Mouse (Mus musculus): ENCODE results near the gene Lhfpl5. TPM values are rescaled to one million over a fixed set of nuclear protein-coding genes. Genes with fewer than 3 reads are reported as not detected.

Lhfpl5 gene
- polyA plus RNA-seq, 1 experiment: not detected

DNA sequence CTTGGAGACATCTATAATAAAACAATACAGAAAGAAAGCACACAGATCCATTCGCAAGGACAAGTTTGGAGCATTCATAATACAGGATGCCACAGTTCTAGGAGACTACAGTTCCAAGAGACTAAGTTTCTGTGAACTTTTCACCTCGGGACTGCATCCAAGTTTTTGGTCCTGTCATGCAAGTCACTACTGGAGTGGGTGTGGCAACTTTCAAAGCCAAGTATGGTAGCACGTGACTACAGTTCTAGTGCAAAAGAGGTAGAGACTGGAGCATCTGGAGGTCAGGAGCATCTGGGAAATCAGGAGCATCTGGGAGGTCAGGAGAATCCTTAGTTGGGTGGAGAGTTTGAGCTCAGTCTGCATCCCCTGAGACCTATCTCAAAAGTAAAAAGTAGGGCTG lies 3.6 kb upstream of the Lhfpl5 start:
- TF ChIP-seq POLR2A (IDR thresholded peaks at IDR 0.05; ENCODE audit: borderline replicate concordance, low read depth, low read length) (no peak), CTCF (IDR thresholded peaks at IDR 0.05; ENCODE audit: low read depth, low read length) (no peak)
- Histone ChIP-seq H3K27ac (ENCODE audit: insufficient read depth, low read depth, low read length) (no peak overlapping the region), H3K4me3 (ENCODE audit: insufficient read depth, low read length) (no peak overlapping the region), H3K4me1 (ENCODE audit: control insufficient read depth, insufficient read depth, low read length) (no peaks in the 10 kb centered on the region)

DNA sequence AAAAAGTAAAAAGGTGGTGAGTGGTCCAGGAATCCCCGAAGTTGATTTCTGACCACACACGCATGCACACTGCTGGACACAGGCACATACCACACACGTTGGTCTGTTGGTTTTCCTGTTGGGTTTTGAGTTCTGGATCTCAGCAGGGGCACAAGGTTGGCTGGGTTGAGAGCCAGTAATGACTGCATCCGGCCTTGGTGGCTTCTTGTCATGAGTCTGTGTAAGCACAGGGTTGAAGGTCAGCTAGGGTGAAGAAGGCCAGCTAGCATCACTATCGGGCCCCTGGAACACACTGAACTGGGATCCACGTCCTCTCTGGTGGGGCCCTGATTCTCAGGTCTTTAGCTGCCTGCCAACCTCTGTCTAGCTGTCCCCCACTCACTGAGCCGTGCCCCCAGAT lies 2.9 kb upstream of the Lhfpl5 start:
- Histone ChIP-seq H3K4me3 (ENCODE audit: insufficient read depth, low read length) (no peak overlapping the region), H3K27ac (ENCODE audit: insufficient read depth, low read depth, low read length) (no peak overlapping the region), H3K4me1 (ENCODE audit: control insufficient read depth, insufficient read depth, low read length) (no peaks in the 10 kb centered on the region)
- TF ChIP-seq CTCF (IDR thresholded peaks at IDR 0.05; ENCODE audit: low read depth, low read length): no peak
- no peak for TF ChIP-seq POLR2A (IDR thresholded peaks at IDR 0.05; ENCODE audit: borderline replicate concordance, low read depth, low read length)

DNA sequence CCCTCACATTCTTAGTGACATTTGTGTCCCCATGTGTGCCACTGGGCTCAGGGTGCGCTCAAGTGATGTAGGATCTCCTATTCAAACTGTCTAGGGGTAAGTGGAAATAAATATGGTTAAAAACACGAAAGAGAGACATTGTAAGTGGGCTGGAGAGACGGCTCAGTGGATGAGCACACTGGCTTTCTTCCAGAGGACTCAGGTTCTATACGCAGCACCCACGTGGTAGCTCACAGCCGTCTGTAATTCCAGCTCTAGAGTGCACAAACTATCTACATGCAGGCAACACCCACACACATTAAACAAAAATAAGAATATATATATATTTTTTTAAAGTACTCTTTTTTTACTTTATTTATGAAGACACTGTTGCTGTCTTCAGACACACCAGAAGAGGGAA lies 2.5 kb upstream of the Lhfpl5 start:
- TF ChIP-seq CTCF (IDR thresholded peaks at IDR 0.05; ENCODE audit: low read depth, low read length): no peak
- H3K4me3 ChIP-seq (ENCODE audit: insufficient read depth, low read length): no peak overlapping the region
- H3K4me1 ChIP-seq (ENCODE audit: control insufficient read depth, insufficient read depth, low read length): no peaks in the 10 kb centered on the region
- no peak overlapping the region for H3K27ac ChIP-seq (ENCODE audit: insufficient read depth, low read depth, low read length)

DNA sequence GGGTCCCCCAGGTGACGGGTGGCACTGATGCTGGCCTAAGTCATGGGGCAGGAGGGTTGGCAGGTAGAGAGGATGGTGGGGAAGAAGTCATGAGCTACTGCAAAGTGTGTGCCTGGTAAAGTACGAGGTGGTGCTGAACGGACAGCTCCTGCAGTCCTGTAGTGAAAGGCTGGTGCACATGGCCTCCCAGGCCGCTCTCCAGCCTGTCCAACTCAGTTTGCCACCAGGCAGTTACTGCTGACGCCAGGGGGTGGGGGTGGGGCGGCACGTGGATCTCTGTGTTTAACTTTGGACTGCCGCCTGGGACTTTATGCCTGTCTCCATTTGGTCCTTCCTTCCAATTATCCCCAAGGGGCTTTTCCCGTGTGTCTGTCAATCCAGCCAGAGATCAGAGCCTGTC lies 5.0 kb downstream of the Lhfpl5 start:
- H3K4me3 ChIP-seq (ENCODE audit: insufficient read depth, low read length): no peak overlapping the region
- TF ChIP-seq POLR2A (IDR thresholded peaks at IDR 0.05; ENCODE audit: borderline replicate concordance, low read depth, low read length) (no peak), CTCF (IDR thresholded peaks at IDR 0.05; ENCODE audit: low read depth, low read length) (no peak)
- no peak overlapping the region for H3K27ac ChIP-seq (ENCODE audit: insufficient read depth, low read depth, low read length)
- no peaks in the 10 kb centered on the region for H3K4me1 ChIP-seq (ENCODE audit: control insufficient read depth, insufficient read depth, low read length)

DNA sequence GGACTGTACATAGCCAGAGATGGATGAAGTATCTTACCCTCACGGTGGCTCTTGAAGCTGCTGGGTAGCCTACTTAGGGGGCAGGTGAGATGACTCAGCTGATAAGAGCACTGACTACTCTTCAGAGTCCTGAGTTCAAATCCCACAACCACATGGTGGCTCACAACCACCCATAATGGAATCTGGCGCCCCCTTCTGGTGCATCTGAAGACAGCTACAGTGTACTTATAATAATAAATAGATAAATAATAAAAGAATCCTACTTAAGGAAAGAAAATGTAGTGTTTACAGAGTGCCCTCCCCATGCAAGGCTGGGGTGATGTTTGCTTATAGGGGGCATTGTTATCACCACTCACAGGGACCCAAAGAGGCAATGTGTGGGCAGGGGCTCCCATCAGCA lies 5.6 kb downstream of the Lhfpl5 start:
- no peak for TF ChIP-seq CTCF (IDR thresholded peaks at IDR 0.05; ENCODE audit: low read depth, low read length)
- no peak for TF ChIP-seq POLR2A (IDR thresholded peaks at IDR 0.05; ENCODE audit: borderline replicate concordance, low read depth, low read length)
- Histone ChIP-seq H3K4me3 (ENCODE audit: insufficient read depth, low read length) (no peak overlapping the region), H3K27ac (ENCODE audit: insufficient read depth, low read depth, low read length) (no peak overlapping the region), H3K4me1 (ENCODE audit: control insufficient read depth, insufficient read depth, low read length) (no peaks in the 10 kb centered on the region)

- no peak for TF ChIP-seq CTCF (IDR thresholded peaks at IDR 0.05; ENCODE audit: low read depth, low read length)
- TF ChIP-seq POLR2A (IDR thresholded peaks at IDR 0.05; ENCODE audit: borderline replicate concordance, low read depth, low read length): no peak
- H3K4me3 ChIP-seq (ENCODE audit: insufficient read depth, low read length): no peak overlapping the region
- no peak overlapping the region for H3K27ac ChIP-seq (ENCODE audit: insufficient read depth, low read depth, low read length)
- peaks cover 10% of the 10 kb centered on the region for H3K4me1 ChIP-seq (ENCODE audit: control insufficient read depth, insufficient read depth, low read length)
Observed at GRCm38 (mm10) chr17:28586509-28586908, 11.1 kb downstream of the Lhfpl5 start.

- TF ChIP-seq CTCF (IDR thresholded peaks at IDR 0.05; ENCODE audit: low read depth, low read length) (no peak), POLR2A (IDR thresholded peaks at IDR 0.05; ENCODE audit: borderline replicate concordance, low read depth, low read length) (no peak)
- H3K4me1 ChIP-seq (ENCODE audit: control insufficient read depth, insufficient read depth, low read length): peaks cover 10% of the 10 kb centered on the region
- no peak overlapping the region for H3K4me3 ChIP-seq (ENCODE audit: insufficient read depth, low read length)
- H3K27ac ChIP-seq (ENCODE audit: insufficient read depth, low read depth, low read length): no peak overlapping the region
Observed at GRCm38 (mm10) chr17:28588591-28588990, 13.2 kb downstream of the Lhfpl5 start.

DNA sequence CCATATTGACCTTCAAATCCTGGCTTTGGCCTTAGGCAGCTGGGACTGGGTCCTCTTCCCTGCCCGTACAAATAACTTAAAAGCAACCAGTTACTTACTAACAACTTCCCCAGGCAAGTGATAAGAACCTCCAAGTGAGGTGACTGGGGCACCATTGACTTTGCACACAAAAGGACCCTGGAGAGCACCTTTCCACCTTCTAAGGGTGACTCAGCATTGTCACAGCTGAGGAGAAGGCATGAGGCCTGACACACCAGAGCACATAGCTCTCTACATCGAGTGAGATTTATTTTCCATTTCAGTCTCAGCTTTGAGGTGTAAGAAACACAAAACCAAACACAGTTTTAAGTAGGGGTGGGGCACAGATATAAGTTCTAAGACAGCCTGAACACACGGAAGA lies 15.2 kb downstream of the Lhfpl5 start:
- H3K4me1 ChIP-seq (ENCODE audit: control insufficient read depth, insufficient read depth, low read length): peaks cover 10% of the 10 kb centered on the region
- no peak overlapping the region for H3K4me3 ChIP-seq (ENCODE audit: insufficient read depth, low read length)
- TF ChIP-seq CTCF (IDR thresholded peaks at IDR 0.05; ENCODE audit: low read depth, low read length) (no peak), POLR2A (IDR thresholded peaks at IDR 0.05; ENCODE audit: borderline replicate concordance, low read depth, low read length) (no peak)
- H3K27ac ChIP-seq (ENCODE audit: insufficient read depth, low read depth, low read length): no peak overlapping the region

- no peak overlapping the region for H3K27ac ChIP-seq (ENCODE audit: insufficient read depth, low read depth, low read length)
- H3K4me3 ChIP-seq (ENCODE audit: insufficient read depth, low read length): no peak overlapping the region
- H3K4me1 ChIP-seq (ENCODE audit: control insufficient read depth, insufficient read depth, low read length): peaks cover 10% of the 10 kb centered on the region
- no peak for TF ChIP-seq POLR2A (IDR thresholded peaks at IDR 0.05; ENCODE audit: borderline replicate concordance, low read depth, low read length)
- no peak for TF ChIP-seq CTCF (IDR thresholded peaks at IDR 0.05; ENCODE audit: low read depth, low read length)
Observed at GRCm38 (mm10) chr17:28591476-28591875, 16.0 kb downstream of the Lhfpl5 start.

- H3K27ac ChIP-seq (ENCODE audit: insufficient read depth, low read depth, low read length): no peak overlapping the region
- no peak overlapping the region for H3K4me3 ChIP-seq (ENCODE audit: insufficient read depth, low read length)
- H3K4me1 ChIP-seq (ENCODE audit: control insufficient read depth, insufficient read depth, low read length): peaks cover 10% of the 10 kb centered on the region
- TF ChIP-seq CTCF (IDR thresholded peaks at IDR 0.05; ENCODE audit: low read depth, low read length): peak; percentile 90
- no peak for TF ChIP-seq POLR2A (IDR thresholded peaks at IDR 0.05; ENCODE audit: borderline replicate concordance, low read depth, low read length)
Observed at GRCm38 (mm10) chr17:28592998-28593397, 17.6 kb downstream of the Lhfpl5 start.

GRCm38 (mm10) chr17:28593965-28594364 lies 18.5 kb downstream of the Lhfpl5 start:
- Histone ChIP-seq H3K4me3 (ENCODE audit: insufficient read depth, low read length) (no peak overlapping the region), H3K4me1 (ENCODE audit: control insufficient read depth, insufficient read depth, low read length) (peaks cover 3% of the 10 kb centered on the region), H3K27ac (ENCODE audit: insufficient read depth, low read depth, low read length) (no peak overlapping the region)
- TF ChIP-seq POLR2A (IDR thresholded peaks at IDR 0.05; ENCODE audit: borderline replicate concordance, low read depth, low read length) (no peak), CTCF (IDR thresholded peaks at IDR 0.05; ENCODE audit: low read depth, low read length) (no peak)

Measured in bone marrow macrophage, adult 2 months (primary cell).